In the genomic region with DNA sequence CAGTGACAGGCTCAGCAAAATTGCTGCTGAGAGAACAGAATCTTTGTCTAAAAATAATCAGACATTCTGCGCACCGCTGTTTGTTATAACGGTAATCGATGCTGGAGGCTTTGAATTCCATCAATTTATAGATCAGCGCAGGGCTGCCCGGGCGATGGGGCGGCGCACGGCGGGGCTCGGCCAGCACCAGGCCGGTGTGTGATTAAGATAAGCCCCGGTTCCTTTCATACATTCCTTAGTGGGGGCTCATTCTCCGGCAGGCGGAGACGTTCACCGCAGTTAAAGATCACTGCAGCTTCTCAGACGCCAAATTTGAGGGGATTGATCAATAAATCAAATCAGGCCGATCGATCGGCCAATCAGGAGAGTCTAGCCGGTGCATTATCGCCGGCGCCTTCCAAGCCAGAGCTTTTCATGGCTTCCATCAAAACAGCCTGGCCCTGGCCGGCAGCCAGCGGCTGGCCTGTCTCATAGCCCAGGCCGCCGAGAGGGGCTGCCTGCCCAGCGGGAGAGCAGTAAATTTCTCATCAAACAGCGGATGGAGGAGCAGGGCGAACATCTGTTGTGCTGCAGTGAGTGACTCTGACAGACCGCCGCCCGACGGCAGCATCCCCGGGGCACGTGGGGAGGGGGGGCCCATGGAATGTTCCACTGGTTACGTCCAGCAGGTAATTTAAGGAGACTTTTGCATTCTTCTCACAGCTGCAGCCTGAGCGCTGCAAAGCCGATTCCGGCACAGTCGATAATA, we compare ENCODE assay signal across 8 mouse cellular contexts.
DNase-seq lines count a peak whose midpoint lies in the region; ATAC-seq and TF ChIP-seq lines count a peak whose summit lies in the region.

No protein-coding gene starts in this region.

- no peak overlapping the region for H3K9ac ChIP-seq in liver, postnatal 0 days (replicated peaks)

- no peaks in the 10 kb centered on the region for H3K27me3 ChIP-seq in kidney, adult 2 months (replicated peaks; ENCODE audit: control insufficient read depth, insufficient read depth, low read length)
- peaks cover 7% of the 10 kb centered on the region; the same call in 1 of the 2 replicates for H3K27me3 ChIP-seq in liver, postnatal 0 days (ENCODE audit: insufficient read depth, low read length)

- peak; percentile 41 for TF ChIP-seq CTCF in layer of hippocampus, adult 2 months (conservative IDR thresholded peaks at IDR 0.05)
- TF ChIP-seq CTCF in kidney, adult 2 months (conservative IDR thresholded peaks at IDR 0.05; ENCODE audit: insufficient read depth, insufficient read length, low read depth, low read length): no peak
- TF ChIP-seq CTCF in liver, postnatal 0 days (IDR thresholded peaks at IDR 0.05; ENCODE audit: low read depth): peak; percentile 1; the same call in 1 of the 2 replicates

- TF ChIP-seq EP300 in liver, postnatal 0 days (IDR thresholded peaks at IDR 0.05; ENCODE audit: low read depth): no peak

- peak overlapping the region; percentile 82 for H3K27ac ChIP-seq in layer of hippocampus, adult 2 months
- no peak overlapping the region for H3K27ac ChIP-seq in kidney, adult 2 months (ENCODE audit: insufficient read depth, low read depth, low read length)
- H3K27ac ChIP-seq in liver, postnatal 0 days (ENCODE audit: low read depth): 0 out of 2 replicates have a peak overlapping the region, but pooled peaks have one; percentile 60

- H3K4me3 ChIP-seq in layer of hippocampus, adult 2 months: peak overlapping the region; percentile 45
- peak overlapping the region; percentile 12; the same call in 1 of the 2 replicates for H3K4me3 ChIP-seq in kidney, adult 2 months (ENCODE audit: insufficient read depth, low read depth, low read length)
- H3K4me3 ChIP-seq in liver, postnatal 0 days (ENCODE audit: low read depth, low read length): no peak overlapping the region

- DNase-seq in layer of hippocampus, adult 2 months (ENCODE audit: low spot score in 2 of 2): peak in 1 of 2 experiments; percentile 40
- DNase-seq in layer of hippocampus, adult 9-11 months: no peak
- DNase-seq in cerebellum, postnatal 25 days: peak; percentile 60 to 73
- peak; percentile 41 to 48 for DNase-seq in gastrocnemius, postnatal 4 days (ENCODE audit: low spot score in 2 of 2)
- DNase-seq in kidney, adult 2 months: peak; percentile 24
- DNase-seq in liver, postnatal 0 days: peak; percentile 47
- DNase-seq in retina, postnatal 7 days (ENCODE audit: low read depth, low spot score): peak; percentile 35

- H3K9me3 ChIP-seq in liver, postnatal 0 days (ENCODE audit: low read length): no peaks in the 10 kb centered on the region

- no peaks in the 10 kb centered on the region for H3K36me3 ChIP-seq in kidney, adult 2 months (ENCODE audit: control insufficient read depth, insufficient read depth, low read length)
- H3K36me3 ChIP-seq in liver, postnatal 0 days (replicated peaks; ENCODE audit: insufficient read depth, low read length): no peaks in the 10 kb centered on the region

- H3K4me2 ChIP-seq in liver, postnatal 0 days (ENCODE audit: low read depth, low read length): peak overlapping the region; percentile 11

- WGBS in kidney, adult 2 months: 4% methylated on average over 44 of the region's 44 CpGs
- 9% methylated on average over 44 of the region's 44 CpGs for WGBS in liver, postnatal 0 days (ENCODE audit: insufficient replicate concordance)

- ATAC-seq in liver, postnatal 0 days: no peak
- ATAC-seq in megakaryocyte-erythroid progenitor cell, adult 5-6 weeks (replicated peaks; ENCODE audit: low FRiP score, low TSS enrichment, poor library complexity, severe bottlenecking): no peak

- no peak for TF ChIP-seq POLR2A in kidney, adult 2 months (IDR thresholded peaks at IDR 0.05; ENCODE audit: low read depth, low read length)

- no peaks in the 10 kb centered on the region for H3K4me1 ChIP-seq in kidney, adult 2 months (ENCODE audit: control insufficient read depth, insufficient read depth, low read length)
- H3K4me1 ChIP-seq in liver, postnatal 0 days (ENCODE audit: insufficient read depth): peaks cover 10% of the 10 kb centered on the region
